8 mouse cellular contexts compared by ENCODE assay signal in genomic region chr11:4093459-4094377, GRCm38 (mm10). TPM values are rescaled to one million over a fixed set of nuclear protein-coding genes. Genes with fewer than 3 reads are reported as not detected.
DNase-seq lines count a peak whose midpoint lies in the region; ATAC-seq and TF ChIP-seq lines count a peak whose summit lies in the region.

No protein-coding gene starts in this region.

- intact Hi-C loops in left cerebral cortex, adult 2 months (cut with DNase I): no loop called here

- peaks cover 8% of the 10 kb centered on the region for H3K9me3 ChIP-seq in heart, embryonic 16.5 days (replicated peaks; ENCODE audit: control insufficient read depth, low read length)

- peak overlapping the region; percentile 87 for H3K4me3 ChIP-seq in cerebellum, adult 2 months (replicated peaks; ENCODE audit: insufficient read depth, low read depth, low read length)
- H3K4me3 ChIP-seq in left cerebral cortex, adult 2 months: peak overlapping the region; percentile 72
- peak overlapping the region; percentile 76 for H3K4me3 ChIP-seq in heart, embryonic 16.5 days (ENCODE audit: low read length)
- H3K4me3 ChIP-seq in myocyte: peak overlapping the region; percentile 38
- H3K4me3 ChIP-seq in thymus, adult 2 months (ENCODE audit: control insufficient read depth, insufficient read depth, low read length): no peak overlapping the region

- H3K79me2 ChIP-seq in myocyte (ENCODE audit: control insufficient read depth, insufficient read depth): no peaks in the 10 kb centered on the region

- WGBS in cerebellum, adult 2 months: 75% methylated on average over 18 of the region's 18 CpGs
- WGBS in heart, embryonic 16.5 days: 75% methylated on average over 18 of the region's 18 CpGs
- 92% methylated on average over 18 of the region's 18 CpGs for WGBS in thymus, adult 2 months

- no peaks in the 10 kb centered on the region for H3K27me3 ChIP-seq in cerebellum, adult 2 months (ENCODE audit: control insufficient read depth, insufficient read depth, low read length)
- H3K27me3 ChIP-seq in heart, embryonic 16.5 days (ENCODE audit: control insufficient read depth, insufficient read depth, low read length): no peaks in the 10 kb centered on the region
- no peaks in the 10 kb centered on the region for H3K27me3 ChIP-seq in myocyte (ENCODE audit: control insufficient read depth, insufficient read depth, insufficient read length)
- no peaks in the 10 kb centered on the region for H3K27me3 ChIP-seq in thymus, adult 2 months (ENCODE audit: control insufficient read depth, insufficient read depth, low read length)

- H3K4me1 ChIP-seq in cerebellum, adult 2 months (ENCODE audit: control insufficient read depth, insufficient read depth, low read length): peaks cover 3% of the 10 kb centered on the region; the same call in 1 of the 2 replicates
- peaks cover 21% of the 10 kb centered on the region for H3K4me1 ChIP-seq in heart, embryonic 16.5 days (ENCODE audit: control insufficient read depth, insufficient read depth, low read length)
- H3K4me1 ChIP-seq in thymus, adult 2 months (replicated peaks; ENCODE audit: control insufficient read depth, insufficient read depth, low read length): peaks cover 20% of the 10 kb centered on the region

- no peak for TF ChIP-seq CTCF in cerebellum, adult 2 months (IDR thresholded peaks at IDR 0.05; ENCODE audit: borderline replicate concordance, insufficient read depth, low read depth, low read length)
- no peak for TF ChIP-seq CTCF in left cerebral cortex, adult 2 months (IDR thresholded peaks at IDR 0.05)
- no peak for TF ChIP-seq CTCF in thymus, adult 2 months (IDR thresholded peaks at IDR 0.05; ENCODE audit: borderline replicate concordance, control insufficient read depth, extremely low read depth, insufficient read depth, low read length, poor library complexity)

- no peak for TF ChIP-seq POLR2A in cerebellum, adult 2 months (IDR thresholded peaks at IDR 0.05; ENCODE audit: borderline replicate concordance, insufficient read depth, low read length)
- TF ChIP-seq POLR2A in myocyte (IDR thresholded peaks at IDR 0.05; ENCODE audit: insufficient read length, low read depth): no peak
- TF ChIP-seq POLR2A in thymus, adult 2 months (IDR thresholded peaks at IDR 0.05; ENCODE audit: control insufficient read depth, extremely low read depth, insufficient read depth, low read length, poor library complexity): no peak

- H3K27ac ChIP-seq in cerebellum, adult 2 months (ENCODE audit: insufficient read depth, low read length): no peak overlapping the region
- H3K27ac ChIP-seq in left cerebral cortex, adult 2 months: peak overlapping the region; percentile 92
- H3K27ac ChIP-seq in heart, embryonic 16.5 days (ENCODE audit: low read length): no peak overlapping the region
- H3K27ac ChIP-seq in thymus, adult 2 months (ENCODE audit: control insufficient read depth, insufficient read depth, low read length): no peak overlapping the region

- no peak overlapping the region for H3ac ChIP-seq in myocyte (ENCODE audit: control insufficient read depth, insufficient read length)

- H3K9ac ChIP-seq in heart, embryonic 16.5 days (ENCODE audit: low read length): no peak overlapping the region

- peak in 1 of 2 experiments; percentile 19 for DNase-seq in cerebellum, adult 2 months
- DNase-seq in cerebellum, adult 9-10 months: no peak
- DNase-seq in left cerebral cortex, adult 2 months (ENCODE audit: extremely low spot score in 1 of 2, low spot score in 2 of 2): no peak
- no peak for DNase-seq in left cerebral cortex, adult 9 months (ENCODE audit: low spot score in 2 of 2)
- no peak for DNase-seq in thymus, adult 2 months
- no peak for DNase-seq in thymus, adult 18-20 months

- ATAC-seq in heart, embryonic 16.5 days (replicated peaks; ENCODE audit: extremely low read depth, insufficient read depth, low FRiP score): no peak

- H3K36me3 ChIP-seq in heart, embryonic 16.5 days (ENCODE audit: control insufficient read depth, insufficient read depth): peaks cover 25% of the 10 kb centered on the region
- H3K36me3 ChIP-seq in myocyte (ENCODE audit: control insufficient read depth, insufficient read depth): no peaks in the 10 kb centered on the region
- no peaks in the 10 kb centered on the region for H3K36me3 ChIP-seq in thymus, adult 2 months (ENCODE audit: control insufficient read depth, insufficient read depth, low read length)

- peak overlapping the region; percentile 64 for H3K4me2 ChIP-seq in heart, embryonic 16.5 days (ENCODE audit: low read depth, low read length)
- no peak overlapping the region for H3K4me2 ChIP-seq in myocyte (ENCODE audit: low read depth)

TF ChIP-seq in myocyte, 11 proteins besides CTCF, POLR2A, EP300 and RAD21:
- no peak for TF ChIP-seq E2F4 (IDR thresholded peaks at IDR 0.05; ENCODE audit: insufficient read depth)
- TF ChIP-seq TCF12 (IDR thresholded peaks at IDR 0.05; ENCODE audit: insufficient read depth, poor library complexity, severe bottlenecking): no peak
- no peak for TF ChIP-seq POLR2AphosphoS2 (IDR thresholded peaks at IDR 0.05; ENCODE audit: insufficient read length, low read depth)
- no peak for TF ChIP-seq SRF (IDR thresholded peaks at IDR 0.05; ENCODE audit: control insufficient read depth, insufficient read length, low read depth)
- TF ChIP-seq REST (IDR thresholded peaks at IDR 0.05; ENCODE audit: insufficient read depth, insufficient read length): no peak
- no peak for TF ChIP-seq CEBPB (IDR thresholded peaks at IDR 0.05; ENCODE audit: insufficient read depth, poor library complexity, severe bottlenecking)
- no peak for TF ChIP-seq MAX (IDR thresholded peaks at IDR 0.05; ENCODE audit: low read depth)
- no peak for TF ChIP-seq MYOD1 (IDR thresholded peaks at IDR 0.05; ENCODE audit: control insufficient read depth in 1 of 3, insufficient read length in 2 of 3, low read depth in 2 of 3)
- TF ChIP-seq MYOG (IDR thresholded peaks at IDR 0.05; ENCODE audit: control insufficient read depth in 1 of 3, insufficient read depth in 1 of 3, insufficient read length in 2 of 3, low read depth in 2 of 3): no peak

RNA-seq across cellular contexts. Expression of gene Mtfp1, which starts 1.5 kb away (rescaled TPM):
- 60.5 and 65.2 TPM in 2 replicates for polyA plus RNA-seq in cerebellum, adult 2 months (2012; rRNA removed)
- 100 to 1,000 TPM in 1 of 2 experiments, 10 to 100 TPM in 1; 91.0 to 101 TPM for total RNA-seq in left cerebral cortex, adult 2 months (2021)
- 41.6 and 42.5 TPM in 2 replicates for polyA plus RNA-seq in heart, embryonic 16.5 days (2015; fragmentation: Nextera tagmentation; extraction: Ambion mirVana)
- polyA plus RNA-seq in myocyte (2012; fragmentation: generic; extraction: Trizol): 21.1 TPM
- polyA plus RNA-seq in thymus, adult 2 months (2012; rRNA removed): 7.0 and 11.6 TPM in 2 replicates

RNA-seq across cellular contexts. Expression of gene Sec14l3, which starts 29.1 kb away (rescaled TPM):
- not detected in 2 replicates for polyA plus RNA-seq in cerebellum, adult 2 months (2012; rRNA removed)
- total RNA-seq in left cerebral cortex, adult 2 months (2021): 1 to 10 TPM; 1.3 to 1.4 TPM
- 2.1 and 4.8 TPM in 2 replicates for polyA plus RNA-seq in heart, embryonic 16.5 days (2015; fragmentation: Nextera tagmentation; extraction: Ambion mirVana)
- polyA plus RNA-seq in myocyte (2012; fragmentation: generic; extraction: Trizol): not detected
- polyA plus RNA-seq in thymus, adult 2 months (2012; rRNA removed): 0.49 and 0.52 TPM in 2 replicates

RNA-seq across cellular contexts. Expression of gene Sec14l2, which starts 29.5 kb away (rescaled TPM):
- 28.2 and 32.2 TPM in 2 replicates for polyA plus RNA-seq in cerebellum, adult 2 months (2012; rRNA removed)
- 10 to 100 TPM; 37.7 to 45.2 TPM for total RNA-seq in left cerebral cortex, adult 2 months (2021)
- polyA plus RNA-seq in heart, embryonic 16.5 days (2015; fragmentation: Nextera tagmentation; extraction: Ambion mirVana): 0.42 and 0.97 TPM in 2 replicates
- polyA plus RNA-seq in myocyte (2012; fragmentation: generic; extraction: Trizol): 10.9 TPM
- 0.42 and 1.1 TPM in 2 replicates for polyA plus RNA-seq in thymus, adult 2 months (2012; rRNA removed)

RNA-seq across cellular contexts. Expression of gene Rnf215, which starts 41.3 kb away (rescaled TPM):
- polyA plus RNA-seq in cerebellum, adult 2 months (2012; rRNA removed): 39.5 and 39.9 TPM in 2 replicates
- 10 to 100 TPM; 32.1 to 32.6 TPM for total RNA-seq in left cerebral cortex, adult 2 months (2021)
- polyA plus RNA-seq in heart, embryonic 16.5 days (2015; fragmentation: Nextera tagmentation; extraction: Ambion mirVana): 19.2 and 20.6 TPM in 2 replicates
- polyA plus RNA-seq in myocyte (2012; fragmentation: generic; extraction: Trizol): 18.1 TPM
- polyA plus RNA-seq in thymus, adult 2 months (2012; rRNA removed): 27.0 and 29.4 TPM in 2 replicates
